Mouse (Mus musculus) neutrophil, adult 65 days (primary cell): ENCODE data around the gene Rpl19. TPM values are rescaled to one million over a fixed set of nuclear protein-coding genes. Genes with fewer than 3 reads are reported as not detected.

Experiments
- total RNA-seq: library from RNA; stranded (reverse); gene quantifications from 2 replicates; pipeline ENCODE4 v1.2.4, GENCODE M21; 2023

Gene Rpl19
- total RNA-seq = 456 and 517 TPM in 2 replicates

GRCm38 (mm10) chr11:98026570-98027296 lies at the start of gene Rpl19:
Gene Rpl19, plus strand, starts transcription at chr11:98026710.

GRCm38 (mm10) chr11:97985727-97986677 lies 40.5 kb upstream of the Rpl19 start, which contains the start of gene Plxdc1:
Gene Plxdc1, minus strand, starts transcription at chr11:97986444.

GRCm38 (mm10) chr11:97995564-97996288 lies 30.8 kb upstream of the Rpl19 start, which contains the start of gene Arl5c:
Gene Arl5c, minus strand, starts transcription at chr11:97996181.

GRCm38 (mm10) chr11:98022555-98023371 lies 3.7 kb upstream of the Rpl19 start, which contains the start of gene Cacnb1:
Gene Cacnb1, minus strand, starts transcription at chr11:98023034.

GRCm38 (mm10) chr11:98052989-98053834 lies 26.7 kb downstream of the Rpl19 start, which contains the start of gene Stac2:
Gene Stac2, minus strand, starts transcription at chr11:98053462.

Other genes with a start within 250 kb of the Rpl19 start
- gene Rpl23, start 244.3 kb upstream of the Rpl19 start, total RNA-seq = 395 and 426 TPM in 2 replicates
- 424 and 430 TPM in 2 replicates for gene Lasp1, start 227.7 kb upstream of the Rpl19 start, total RNA-seq
- gene B230217C12Rik, start 185.9 kb upstream of the Rpl19 start, total RNA-seq = 0.69 and 0.91 TPM in 2 replicates
- 0.44 TPM in 1 of 2 replicates, not detected in the other for gene Fbxo47, start 142.6 kb upstream of the Rpl19 start, total RNA-seq
- 5.1 and 5.4 TPM in 2 replicates for gene Plxdc1, start 40.3 kb upstream of the Rpl19 start, total RNA-seq
- 13.1 and 19.9 TPM in 2 replicates for gene Arl5c, start 30.5 kb upstream of the Rpl19 start, total RNA-seq
- 0.88 and 0.92 TPM in 2 replicates for gene Cacnb1, start 3.7 kb upstream of the Rpl19 start, total RNA-seq
- gene Stac2, start 26.8 kb downstream of the Rpl19 start, total RNA-seq = 0.16 and 0.19 TPM in 2 replicates
- 22.6 and 29.4 TPM in 2 replicates for gene Fbxl20, start 123.7 kb downstream of the Rpl19 start, total RNA-seq
- 29.4 and 43.1 TPM in 2 replicates for gene Med1, start 166.6 kb downstream of the Rpl19 start, total RNA-seq
- gene Cdk12, start 176.3 kb downstream of the Rpl19 start, total RNA-seq = 78.0 and 93.6 TPM in 2 replicates